ENCODE assay signal across 25 mouse cellular contexts in the genomic region with DNA sequence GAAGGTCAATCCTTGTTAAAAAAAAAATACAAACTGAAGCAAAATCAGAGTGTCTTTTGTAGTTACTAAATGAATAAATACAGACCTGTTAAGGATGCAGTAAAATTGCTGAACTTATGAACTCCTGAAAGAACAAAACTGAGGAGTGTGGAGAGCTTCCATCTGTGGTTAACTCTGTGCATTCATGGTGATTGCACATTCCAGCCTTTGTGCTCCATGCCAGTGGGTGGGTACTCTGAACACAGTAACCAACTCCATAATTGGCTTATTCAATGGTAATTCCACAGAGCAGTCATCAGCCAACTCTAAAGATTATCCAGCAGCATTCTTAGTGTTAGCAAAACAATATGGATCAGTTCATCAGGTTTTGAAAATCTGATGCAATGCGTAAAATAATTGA.
"Had no signal": no experiment of that assay in that cellular context is flagged by ENCODE, and none has a peak within 500 bp of the region (broad histone marks: within the 10 kb centered on the region; RNA-seq: fewer than 3 reads in every experiment).

No protein-coding gene starts in this region.

- H3K4me1 ChIP-seq: liver, embryonic 12.5 days; liver, embryonic 15.5 days; lung, embryonic 15.5 days; megakaryocyte, embryonic 14.5 days; midbrain, embryonic 13.5 days; stomach, embryonic 15.5 days had no signal

- H3K9ac ChIP-seq: kidney, embryonic 15.5 days; limb, embryonic 13.5 days; liver, embryonic 12.5 days; liver, embryonic 15.5 days; lung, embryonic 15.5 days; midbrain, embryonic 13.5 days; neural tube, embryonic 13.5 days; stomach, embryonic 15.5 days had no signal

- DNase-seq: kidney, adult 8-10 months; kidney, postnatal 10 days; kidney, postnatal 36 days; layer of hippocampus, postnatal 36 days; liver; lung, adult 18-20 months; lung, postnatal 10 days; lung, postnatal 36 days; retina, postnatal 1 day; right cerebral cortex, postnatal 25 days; spleen, adult 18-20 months; thymus, adult 18-20 months; thymus, postnatal 36 days had no signal

- H3K4me2 ChIP-seq: kidney, embryonic 15.5 days; limb, embryonic 13.5 days; liver, embryonic 12.5 days; liver, embryonic 15.5 days; lung, embryonic 15.5 days; midbrain, embryonic 13.5 days; neural tube, embryonic 13.5 days; stomach, embryonic 15.5 days had no signal

- H3K27ac ChIP-seq: kidney, embryonic 15.5 days; left cerebral cortex, adult 2 months; limb, embryonic 13.5 days; liver, embryonic 12.5 days; liver, embryonic 15.5 days; lung, embryonic 15.5 days; midbrain, embryonic 10.5 days; midbrain, embryonic 13.5 days; neural tube, embryonic 13.5 days; stomach, embryonic 15.5 days had no signal

- H3K9me3 ChIP-seq: kidney, embryonic 15.5 days; limb, embryonic 10.5 days; limb, embryonic 13.5 days; liver, embryonic 12.5 days; liver, embryonic 15.5 days; lung, embryonic 15.5 days; megakaryocyte, embryonic 14.5 days; midbrain, embryonic 10.5 days; midbrain, embryonic 13.5 days; neural tube, embryonic 13.5 days; stomach, embryonic 15.5 days had no signal

- H3K27me3 ChIP-seq: kidney, embryonic 15.5 days; limb, embryonic 13.5 days; liver, embryonic 12.5 days; liver, embryonic 15.5 days; lung, embryonic 15.5 days; megakaryocyte, embryonic 14.5 days; midbrain, embryonic 13.5 days; neural tube, embryonic 13.5 days; stomach, embryonic 15.5 days had no signal

- ATAC-seq: liver, embryonic 12.5 days; midbrain, embryonic 13.5 days had no signal

- H3K36me3 ChIP-seq: kidney, embryonic 15.5 days; limb, embryonic 10.5 days; limb, embryonic 13.5 days; liver, embryonic 12.5 days; liver, embryonic 15.5 days; lung, embryonic 15.5 days; midbrain, embryonic 10.5 days; midbrain, embryonic 13.5 days; neural tube, embryonic 13.5 days; stomach, embryonic 15.5 days had no signal

- H3K4me3 ChIP-seq: kidney, embryonic 15.5 days; left cerebral cortex, adult 2 months; limb, embryonic 10.5 days; limb, embryonic 13.5 days; liver, embryonic 12.5 days; liver, embryonic 15.5 days; lung, embryonic 15.5 days; megakaryocyte, embryonic 14.5 days; midbrain, embryonic 10.5 days; midbrain, embryonic 13.5 days; neural tube, embryonic 13.5 days; stomach, embryonic 15.5 days had no signal
